Mouse (Mus musculus) adrenal gland, postnatal 25 days (tissue): ENCODE measurements around the gene Sim1. TPM values are rescaled to one million over a fixed set of nuclear protein-coding genes. Genes with fewer than 3 reads are reported as not detected.

Experiments
- DNase-seq: peaks from one replicate; pipeline ENCODE4 v3.0.0; 2021; ENCODE audit warnings: mixed read lengths
- long read RNA-seq: library from polyadenylated mRNA; stranded (forward); transcript quantifications from one replicate; pipeline ENCODE4 v2.0.0, GENCODE M21; 2021
- total RNA-seq: library from RNA; stranded (reverse); gene quantifications from 2 replicates; pipeline ENCODE4 v1.2.3, GENCODE M21; 2021

Gene Sim1
- total RNA-seq = not detected in 2 replicates
- long read RNA-seq = 0 reads

- peak; percentile 60 for DNase-seq
Measured at GRCm38 (mm10) chr10:50894170-50894991, at the start of gene Sim1. Sim1 (plus strand) TSS chr10:50894754.

- DNase-seq = no peak
Measured at GRCm38 (mm10) chr10:50868202-50868601, 26.4 kb upstream of the Sim1 start.

GRCm38 (mm10) chr10:50876952-50877351 lies 17.6 kb upstream of the Sim1 start:
- no peak for DNase-seq

GRCm38 (mm10) chr10:50881476-50882069 lies 13.0 kb upstream of the Sim1 start:
- DNase-seq = no peak

GRCm38 (mm10) chr10:50882366-50882765 lies 12.2 kb upstream of the Sim1 start:
- DNase-seq = no peak

- DNase-seq = no peak
Measured at GRCm38 (mm10) chr10:50886305-50886704, 8.2 kb upstream of the Sim1 start.

- DNase-seq = no peak
Measured at GRCm38 (mm10) chr10:50890621-50891020, 3.9 kb upstream of the Sim1 start.

- DNase-seq = no peak
Measured at GRCm38 (mm10) chr10:50891876-50892711, 2.5 kb upstream of the Sim1 start.

- no peak for DNase-seq
Measured at GRCm38 (mm10) chr10:50892751-50893320, 1.7 kb upstream of the Sim1 start.

GRCm38 (mm10) chr10:50893546-50893945 lies 1.0 kb upstream of the Sim1 start:
- no peak for DNase-seq

- DNase-seq = no peak
Measured at GRCm38 (mm10) chr10:50895091-50895790, 687 bp downstream of the Sim1 start.

GRCm38 (mm10) chr10:50895881-50896766 lies 1.6 kb downstream of the Sim1 start:
- no peak for DNase-seq

GRCm38 (mm10) chr10:50896767-50897390 lies 2.3 kb downstream of the Sim1 start:
- DNase-seq = no peak

- no peak for DNase-seq
Measured at GRCm38 (mm10) chr10:50897530-50898471, 3.2 kb downstream of the Sim1 start.

- DNase-seq = no peak
Measured at GRCm38 (mm10) chr10:50898621-50899020, 4.1 kb downstream of the Sim1 start.

GRCm38 (mm10) chr10:50899846-50900745 lies 5.5 kb downstream of the Sim1 start:
- no peak for DNase-seq

GRCm38 (mm10) chr10:50900746-50901600 lies 6.4 kb downstream of the Sim1 start:
- DNase-seq = no peak
